Mouse (Mus musculus) liver, adult 2 months (tissue): ENCODE measurements around the gene Gm20388. TPM values are rescaled to one million over a fixed set of nuclear protein-coding genes. Genes with fewer than 3 reads are reported as not detected.

Experiments used
- DNase-seq: peaks from one replicate; pipeline ENCODE4 v3.0.0-alpha.2; 2011; ENCODE audit warnings: low read depth, low spot score; ENCODE audit errors: extremely low read depth
- H3K27ac ChIP-seq: fragments of 200-500 bp; replicated peaks from 2 replicates; pipeline ENCODE4 v1.5.1; 2012; ENCODE audit warnings: low read depth, mild to moderate bottlenecking, control low read depth, inconsistent platforms, low read length; ENCODE audit not compliant: insufficient read depth
- H3K27me3 ChIP-seq: fragments of 200-500 bp; 2 replicates; pipeline ENCODE4 v1.6.1; 2012; ENCODE audit warnings: mild to moderate bottlenecking, moderate library complexity, low read length, inconsistent platforms; ENCODE audit not compliant: control insufficient read depth, insufficient read depth
- H3K36me3 ChIP-seq: fragments of 200-500 bp; 2 replicates; pipeline ENCODE4 v1.6.1; 2012; ENCODE audit warnings: low read length, inconsistent platforms; ENCODE audit not compliant: control insufficient read depth, insufficient read depth
- H3K4me1 ChIP-seq: fragments of 200-500 bp; 2 replicates; pipeline ENCODE4 v1.6.1; 2011; ENCODE audit warnings: low read length; ENCODE audit not compliant: control insufficient read depth, insufficient read depth
- H3K4me3 ChIP-seq: fragments of 200-500 bp; 2 replicates; pipeline ENCODE4 v1.5.1; 2011; ENCODE audit warnings: low read depth, mild to moderate bottlenecking, control low read depth, low read length, moderate library complexity; ENCODE audit not compliant: insufficient read depth
- H3K79me2 ChIP-seq: fragments of 200-500 bp; 2 replicates; pipeline ENCODE4 v1.6.1; 2012; ENCODE audit warnings: inconsistent platforms, mild to moderate bottlenecking, low read length, moderate library complexity; ENCODE audit not compliant: control insufficient read depth, insufficient read depth
- H3K9ac ChIP-seq: fragments of 200-500 bp; 2 replicates; pipeline ENCODE4 v1.6.1; 2012; ENCODE audit warnings: low read depth, mild to moderate bottlenecking, control low read depth, inconsistent platforms, low read length
- CTCF ChIP-seq: fragments of 200-500 bp; IDR thresholded peaks from 2 replicates; pipeline ENCODE4 v1.5.1; 2011; ENCODE audit warnings: low read depth, low read length, control low read depth
- POLR2A ChIP-seq: fragments of 200-500 bp; IDR thresholded peaks from 2 replicates; pipeline ENCODE4 v1.6.1; 2011; ENCODE audit warnings: low read length, control low read depth; ENCODE audit not compliant: insufficient read depth; ENCODE audit errors: extremely low read depth
- WGBS: fragments of 180-500 bp; shearing (Covaris S2); methylation state at CpG from one replicate; pipeline ENCODE4 v1.1.7; 2018; 5-methylcytosine and 5-hydroxymethylcytosine counted together
- polyA plus RNA-seq: library from polyadenylated mRNA; depleted of rRNA; stranded (reverse); fragments of >200 nt; gene quantifications from 2 replicates; pipeline ENCODE4 v1.2.3, GENCODE M21; 2012
- total RNA-seq: library from RNA; depleted of rRNA; stranded (reverse); fragments of >200 nt; gene quantifications from 2 replicates; pipeline ENCODE4 v1.2.3, GENCODE M21; 2014

Gm20388 gene
- total and polyA plus RNA-seq, 2 experiments, result 6.4 to 19.9 TPM

GRCm38 (mm10) chr8:123980239-123980638 lies 4069.6 kb downstream of the Gm20388 start:
- no peak for DNase-seq
- Histone ChIP-seq H3K36me3 (no peaks in the 10 kb centered on the region), H3K27me3 (no peaks in the 10 kb centered on the region), H3K27ac (no peak overlapping the region), H3K9ac (no peak overlapping the region), H3K79me2 (peaks cover 24% of the 10 kb centered on the region; the same call in 1 of the 2 replicates), H3K4me3 (no peak overlapping the region), H3K4me1 (peaks cover 22% of the 10 kb centered on the region; the same call in 1 of the 2 replicates)
- WGBS, result 87% methylated on average over 4 of the region's 4 CpGs
- TF ChIP-seq POLR2A, result no peak
- no peak for TF ChIP-seq CTCF

GRCm38 (mm10) chr8:123981674-123982073 lies 4071.0 kb downstream of the Gm20388 start:
- H3K4me3 ChIP-seq, result 0 out of 2 replicates have a peak overlapping the region, but pooled peaks have one; percentile 21
- peak; percentile 69 for DNase-seq
- H3K79me2 ChIP-seq, result peaks cover 22% of the 10 kb centered on the region; the same call in 1 of the 2 replicates
- H3K27me3 ChIP-seq, result no peaks in the 10 kb centered on the region
- H3K27ac ChIP-seq, result peak overlapping the region; percentile 32; the same call in 1 of the 2 replicates
- 14% methylated on average over 4 of the region's 4 CpGs for WGBS
- H3K36me3 ChIP-seq, result no peaks in the 10 kb centered on the region
- H3K4me1 ChIP-seq, result peaks cover 16% of the 10 kb centered on the region; the same call in 1 of the 2 replicates
- H3K9ac ChIP-seq, result peak overlapping the region; percentile 4; the same call in 1 of the 2 replicates
- TF ChIP-seq CTCF (no peak), POLR2A (no peak)

GRCm38 (mm10) chr8:123982291-123982793 lies 4071.7 kb downstream of the Gm20388 start:
- 0% methylated on average over 47 of the region's 48 CpGs for WGBS
- peak overlapping the region; percentile 90 for H3K4me3 ChIP-seq
- H3K27me3 ChIP-seq, result no peaks in the 10 kb centered on the region
- H3K4me1 ChIP-seq, result peaks cover 16% of the 10 kb centered on the region; the same call in 1 of the 2 replicates
- no peak for TF ChIP-seq POLR2A
- TF ChIP-seq CTCF, result no peak
- H3K27ac ChIP-seq, result peak overlapping the region; percentile 78
- H3K9ac ChIP-seq, result peak overlapping the region; percentile 93
- H3K79me2 ChIP-seq, result peaks cover 22% of the 10 kb centered on the region; the same call in 1 of the 2 replicates
- DNase-seq, result no peak
- no peaks in the 10 kb centered on the region for H3K36me3 ChIP-seq

GRCm38 (mm10) chr8:123982826-123983400 lies 4072.3 kb downstream of the Gm20388 start, which contains the start of gene Abcb10:
Gene Abcb10, minus strand, starts transcription at chr8:123983122.
- H3K4me3 ChIP-seq, result peak within 1 kb of the TSS; percentile 90
- TF ChIP-seq CTCF, result no peak
- TF ChIP-seq POLR2A, result peak; percentile 93
- H3K79me2 ChIP-seq, result peaks cover 19% of the 10 kb centered on the region; the same call in 1 of the 2 replicates
- no peaks in the 10 kb centered on the region for H3K27me3 ChIP-seq
- under 1% methylated on average over 54 of the region's 56 CpGs for WGBS
- peak within 1 kb of the TSS; percentile 95 for H3K27ac ChIP-seq
- H3K9ac ChIP-seq, result peak within 1 kb of the TSS; percentile 93
- peaks cover 16% of the 10 kb centered on the region; the same call in 1 of the 2 replicates for H3K4me1 ChIP-seq
- H3K36me3 ChIP-seq, result no peaks in the 10 kb centered on the region
- peak; percentile 86 for DNase-seq

- DNase-seq, result no peak
- TF ChIP-seq POLR2A (no peak), CTCF (no peak)
- Histone ChIP-seq H3K36me3 (no peaks in the 10 kb centered on the region), H3K79me2 (no peaks in the 10 kb centered on the region), H3K9ac (no peak overlapping the region), H3K27me3 (no peaks in the 10 kb centered on the region), H3K27ac (no peak overlapping the region), H3K4me1 (no peaks in the 10 kb centered on the region), H3K4me3 (no peak overlapping the region)
- WGBS, result 35% methylated on average over 6 of the region's 6 CpGs
Observed at GRCm38 (mm10) chr8:123988605-123989038, 4078.0 kb downstream of the Gm20388 start.

- H3K79me2 ChIP-seq, result no peaks in the 10 kb centered on the region
- DNase-seq, result no peak
- TF ChIP-seq CTCF (no peak), POLR2A (no peak)
- no peaks in the 10 kb centered on the region for H3K27me3 ChIP-seq
- H3K9ac ChIP-seq, result no peak overlapping the region
- H3K4me1 ChIP-seq, result no peaks in the 10 kb centered on the region
- H3K36me3 ChIP-seq, result no peaks in the 10 kb centered on the region
- H3K27ac ChIP-seq, result no peak overlapping the region
- H3K4me3 ChIP-seq, result no peak overlapping the region
- WGBS, result 59% methylated on average over 7 of the region's 7 CpGs
Observed at GRCm38 (mm10) chr8:123989128-123989527, 4078.5 kb downstream of the Gm20388 start.
